Mouse (Mus musculus): ENCODE measurements around the gene Ddr2. TPM values are rescaled to one million over a fixed set of nuclear protein-coding genes. Genes with fewer than 3 reads are reported as not detected.
A peak's percentile ranks its signal among the peaks of the same experiment; 100 is the strongest.

The Ddr2 gene
- polyA plus RNA-seq, 1 experiment from 2014 or later: 53.6 TPM

- peak; percentile 86 for DNase-seq
- Histone ChIP-seq H3K4me3 (ENCODE audit: low read depth, low read length) (no peak overlapping the region), H3K9ac (0 out of 2 replicates have a peak overlapping the region, but pooled peaks have one; percentile 4), H3K9me3 (ENCODE audit: low read depth, low read length) (no peaks in the 10 kb centered on the region), H3K4me1 (ENCODE audit: insufficient read depth) (no peaks in the 10 kb centered on the region), H3K4me2 (peak overlapping the region; percentile 38), H3K27me3 (ENCODE audit: insufficient read depth, low read length) (no peaks in the 10 kb centered on the region), H3K36me3 (ENCODE audit: insufficient read depth) (no peaks in the 10 kb centered on the region), H3K27ac (ENCODE audit: low read depth) (no peak overlapping the region)
- peak; percentile 70 for TF ChIP-seq CTCF (IDR thresholded peaks at IDR 0.05; ENCODE audit: low read depth)
- WGBS: 43% methylated on average over 16 of the region's 16 CpGs
- peak; percentile 52; the same call in 1 of the 2 replicates for ATAC-seq (ENCODE audit: insufficient read depth)
Observed at GRCm38 (mm10) chr1:169934005-169934725, 176.4 kb downstream of the Ddr2 start.

GRCm38 (mm10) chr1:169932122-169932746, 178.3 kb downstream of the Ddr2 start:
- Histone ChIP-seq H3K27ac (ENCODE audit: low read depth) (no peak overlapping the region), H3K9me3 (ENCODE audit: low read depth, low read length) (no peaks in the 10 kb centered on the region), H3K27me3 (ENCODE audit: insufficient read depth, low read length) (no peaks in the 10 kb centered on the region), H3K36me3 (ENCODE audit: insufficient read depth) (no peaks in the 10 kb centered on the region), H3K4me1 (ENCODE audit: insufficient read depth) (no peaks in the 10 kb centered on the region), H3K9ac (no peak overlapping the region), H3K4me2 (no peak overlapping the region), H3K4me3 (ENCODE audit: low read depth, low read length) (no peak overlapping the region)
- no peak for ATAC-seq (ENCODE audit: insufficient read depth)
- no peak for DNase-seq
- WGBS: 62% methylated on average over 7 of the region's 7 CpGs
- TF ChIP-seq CTCF (IDR thresholded peaks at IDR 0.05; ENCODE audit: low read depth): no peak

- no peaks in the 10 kb centered on the region for H3K9me3 ChIP-seq (ENCODE audit: low read depth, low read length)
- WGBS: 81% methylated on average over 7 of the region's 7 CpGs
- no peak overlapping the region for H3K9ac ChIP-seq
- no peak for TF ChIP-seq CTCF (IDR thresholded peaks at IDR 0.05; ENCODE audit: low read depth)
- H3K4me3 ChIP-seq (ENCODE audit: low read depth, low read length): no peak overlapping the region
- H3K27me3 ChIP-seq (ENCODE audit: insufficient read depth, low read length): no peaks in the 10 kb centered on the region
- DNase-seq: no peak
- H3K36me3 ChIP-seq (ENCODE audit: insufficient read depth): no peaks in the 10 kb centered on the region
- H3K4me1 ChIP-seq (ENCODE audit: insufficient read depth): no peaks in the 10 kb centered on the region
- no peak for ATAC-seq (ENCODE audit: insufficient read depth)
- no peak overlapping the region for H3K4me2 ChIP-seq
- H3K27ac ChIP-seq (ENCODE audit: low read depth): no peak overlapping the region
Observed at GRCm38 (mm10) chr1:169931698-169932097, 178.9 kb downstream of the Ddr2 start.

GRCm38 (mm10) chr1:169928454-169928971, 182.0 kb downstream of the Ddr2 start, which contains the start of gene Ccdc190:
Gene Ccdc190, plus strand, starts transcription at chr1:169928648.
- H3K36me3 ChIP-seq (ENCODE audit: insufficient read depth): no peaks in the 10 kb centered on the region
- no peak within 1 kb of the TSS for H3K27ac ChIP-seq (ENCODE audit: low read depth)
- TF ChIP-seq CTCF (IDR thresholded peaks at IDR 0.05; ENCODE audit: low read depth): no peak
- 0 out of 2 replicates have a peak within 1 kb of the TSS, but pooled peaks have one; percentile 16 for H3K9ac ChIP-seq
- H3K4me3 ChIP-seq (ENCODE audit: low read depth, low read length): no peak within 1 kb of the TSS
- DNase-seq: peak; percentile 63
- H3K4me1 ChIP-seq (ENCODE audit: insufficient read depth): no peaks in the 10 kb centered on the region
- H3K9me3 ChIP-seq (ENCODE audit: low read depth, low read length): no peaks in the 10 kb centered on the region
- H3K4me2 ChIP-seq: peak within 1 kb of the TSS; percentile 43
- H3K27me3 ChIP-seq (ENCODE audit: insufficient read depth, low read length): no peaks in the 10 kb centered on the region
- WGBS: 16% methylated on average over 12 of the region's 12 CpGs
- ATAC-seq (ENCODE audit: insufficient read depth): peak; percentile 53; the same call in 1 of the 2 replicates

- H3K27ac ChIP-seq (ENCODE audit: low read depth): no peak overlapping the region
- H3K4me3 ChIP-seq (ENCODE audit: low read depth, low read length): no peak overlapping the region
- no peak for TF ChIP-seq CTCF (IDR thresholded peaks at IDR 0.05; ENCODE audit: low read depth)
- no peak overlapping the region for H3K4me2 ChIP-seq
- DNase-seq (no peak), ATAC-seq (ENCODE audit: insufficient read depth) (no peak)
- H3K4me1 ChIP-seq (ENCODE audit: insufficient read depth): no peaks in the 10 kb centered on the region
- H3K9me3 ChIP-seq (ENCODE audit: low read depth, low read length): no peaks in the 10 kb centered on the region
- 54% methylated on average over 8 of the region's 8 CpGs for WGBS
- H3K9ac ChIP-seq: no peak overlapping the region
- H3K36me3 ChIP-seq (ENCODE audit: insufficient read depth): no peaks in the 10 kb centered on the region
- no peaks in the 10 kb centered on the region for H3K27me3 ChIP-seq (ENCODE audit: insufficient read depth, low read length)
Observed at GRCm38 (mm10) chr1:169927753-169928369, 182.7 kb downstream of the Ddr2 start.

GRCm38 (mm10) chr1:169924567-169924966, 186.0 kb downstream of the Ddr2 start:
- Histone ChIP-seq H3K4me2 (no peak overlapping the region), H3K9me3 (ENCODE audit: low read depth, low read length) (no peaks in the 10 kb centered on the region), H3K27me3 (ENCODE audit: insufficient read depth, low read length) (no peaks in the 10 kb centered on the region), H3K4me3 (ENCODE audit: low read depth, low read length) (no peak overlapping the region), H3K27ac (ENCODE audit: low read depth) (no peak overlapping the region), H3K9ac (no peak overlapping the region), H3K4me1 (ENCODE audit: insufficient read depth) (no peaks in the 10 kb centered on the region), H3K36me3 (ENCODE audit: insufficient read depth) (no peaks in the 10 kb centered on the region)
- ATAC-seq (ENCODE audit: insufficient read depth): no peak
- no peak for TF ChIP-seq CTCF (IDR thresholded peaks at IDR 0.05; ENCODE audit: low read depth)
- DNase-seq: no peak
- 66% methylated on average over 2 of the region's 2 CpGs for WGBS

Other genes with a start within 250 kb of the Ddr2 start
- gene Ccdc190, start 182.1 kb downstream of the Ddr2 start, polyA plus RNA-seq (2014; fragmentation: Nextera tagmentation; extraction: Ambion mirVana): 0.20 TPM in 1 of 2 replicates, not detected in the other
- 11.2 and 13.5 TPM in 2 replicates for gene Hsd17b7, start 141.5 kb downstream of the Ddr2 start, polyA plus RNA-seq (2014; fragmentation: Nextera tagmentation; extraction: Ambion mirVana)
- 54.4 and 59.5 TPM in 2 replicates for gene Uap1, start 64.2 kb upstream of the Ddr2 start, polyA plus RNA-seq (2014; fragmentation: Nextera tagmentation; extraction: Ambion mirVana)
- 12.0 and 12.3 TPM in 2 replicates for gene Uhmk1, start 104.6 kb upstream of the Ddr2 start, polyA plus RNA-seq (2014; fragmentation: Nextera tagmentation; extraction: Ambion mirVana)
- 0.24 TPM in 1 of 2 replicates, not detected in the other for gene Sh2d1b2, start 122.0 kb upstream of the Ddr2 start, polyA plus RNA-seq (2014; fragmentation: Nextera tagmentation; extraction: Ambion mirVana)
- 0.28 and 0.45 TPM in 2 replicates for gene Sh2d1b1, start 166.6 kb upstream of the Ddr2 start, polyA plus RNA-seq (2014; fragmentation: Nextera tagmentation; extraction: Ambion mirVana)
- gene Gm7694, start 195.6 kb upstream of the Ddr2 start, polyA plus RNA-seq (2014; fragmentation: Nextera tagmentation; extraction: Ambion mirVana): 2.7 and 2.9 TPM in 2 replicates
- gene Spata46, start 198.0 kb upstream of the Ddr2 start, polyA plus RNA-seq (2014; fragmentation: Nextera tagmentation; extraction: Ambion mirVana): 1.2 and 1.6 TPM in 2 replicates

Data from lung, embryonic 14.5 days (tissue).